Mouse (Mus musculus): ENCODE measurements around the gene Gm8332. TPM values are rescaled to one million over a fixed set of nuclear protein-coding genes. Genes with fewer than 3 reads are reported as not detected.

The Gm8332 gene
- polyA plus RNA-seq, 1 experiment from 2014 or later: not detected

- Histone ChIP-seq H3K27ac (replicated peaks) (no peak overlapping the region), H3K4me2 (no peak overlapping the region), H3K9me3 (no peaks in the 10 kb centered on the region), H3K36me3 (no peaks in the 10 kb centered on the region), H3K4me1 (replicated peaks) (no peaks in the 10 kb centered on the region), H3K27me3 (no peaks in the 10 kb centered on the region), H3K9ac (no peak overlapping the region), H3K4me3 (no peak overlapping the region)
- ATAC-seq (ENCODE audit: low FRiP score, low read depth): no peak
- WGBS: 96% methylated on average over 2 of the region's 2 CpGs
Observed at GRCm38 (mm10) chr12:88202856-88203255, 47.0 kb downstream of the Gm8332 start.

Other genes with a start within 250 kb of the Gm8332 start
- gene Gm2075, start 238.3 kb downstream of the Gm8332 start, polyA plus RNA-seq (2015; fragmentation: Nextera tagmentation; extraction: Ambion mirVana): not detected in 2 replicates
- not detected in 2 replicates for gene Gm6803, start 231.3 kb downstream of the Gm8332 start, polyA plus RNA-seq (2015; fragmentation: Nextera tagmentation; extraction: Ambion mirVana)
- gene Gm2056, start 223.1 kb downstream of the Gm8332 start, polyA plus RNA-seq (2015; fragmentation: Nextera tagmentation; extraction: Ambion mirVana): not detected in 2 replicates
- gene Gm16368, start 166.4 kb downstream of the Gm8332 start, polyA plus RNA-seq (2015; fragmentation: Nextera tagmentation; extraction: Ambion mirVana): not detected in 2 replicates
- not detected in 2 replicates for gene Gm10436, start 68.0 kb downstream of the Gm8332 start, polyA plus RNA-seq (2015; fragmentation: Nextera tagmentation; extraction: Ambion mirVana)
- not detected in 2 replicates for gene Gm5662, start 24.4 kb upstream of the Gm8332 start, polyA plus RNA-seq (2015; fragmentation: Nextera tagmentation; extraction: Ambion mirVana)
- gene Gm5039, start 73.9 kb upstream of the Gm8332 start, polyA plus RNA-seq (2015; fragmentation: Nextera tagmentation; extraction: Ambion mirVana): not detected in 2 replicates
- gene Adck1, start 110.5 kb upstream of the Gm8332 start, polyA plus RNA-seq (2015; fragmentation: Nextera tagmentation; extraction: Ambion mirVana): 36.4 and 38.0 TPM in 2 replicates